Mouse (Mus musculus) midbrain, embryonic 10.5 days (tissue): ENCODE measurements around the gene Ntrk3. TPM values are rescaled to one million over a fixed set of nuclear protein-coding genes. Genes with fewer than 3 reads are reported as not detected.

Experiments used
- DNase-seq: peaks from one replicate; pipeline ENCODE4 v3.0.0-alpha.2; 2017; ENCODE audit warnings: low spot score
- H3K27ac ChIP-seq: fragments of 300-500 bp; sonication (generic); replicated peaks from 2 replicates; pipeline ENCODE4 v1.5.1; 2016; ENCODE audit warnings: mild to moderate bottlenecking
- H3K27me3 ChIP-seq: fragments of 300-500 bp; sonication (generic); 2 replicates; pipeline ENCODE4 v1.6.1; 2016; ENCODE audit warnings: low read depth, mild to moderate bottlenecking; ENCODE audit not compliant: poor library complexity, severe bottlenecking
- H3K36me3 ChIP-seq: fragments of 300-500 bp; sonication (generic); 2 replicates; pipeline ENCODE4 v1.6.1; 2016; ENCODE audit warnings: mild to moderate bottlenecking, moderate library complexity
- H3K4me1 ChIP-seq: fragments of 300-500 bp; sonication (generic); 2 replicates; pipeline ENCODE4 v1.6.1; 2016
- H3K4me3 ChIP-seq: fragments of 300-500 bp; sonication (generic); 2 replicates; pipeline ENCODE4 v1.5.1; 2016; ENCODE audit warnings: mild to moderate bottlenecking, moderate library complexity
- H3K9me3 ChIP-seq: fragments of 300-500 bp; sonication (generic); replicated peaks from 2 replicates; pipeline ENCODE4 v1.6.1; 2016; ENCODE audit warnings: mild to moderate bottlenecking
- WGBS: fragments of 180-500 bp; shearing (Covaris S2); methylation state at CpG from one replicate; pipeline ENCODE4 v1.1.7; 2016; 5-methylcytosine and 5-hydroxymethylcytosine counted together
- polyA plus RNA-seq: library from polyadenylated mRNA; unstranded; fragments of >200 nt; fragmentation: Nextera tagmentation; extraction: Ambion mirVana; gene quantifications from 2 replicates; pipeline ENCODE4 v1.2.1, GENCODE M21; 2016

Ntrk3 gene
- polyA plus RNA-seq, 1 experiment from 2014 or later: 2.1 TPM

- 85% methylated on average over 4 of the region's 4 CpGs for WGBS
- no peak overlapping the region for H3K27ac ChIP-seq
- H3K4me1 ChIP-seq: no peaks in the 10 kb centered on the region
- H3K4me3 ChIP-seq: no peak overlapping the region
- H3K9me3 ChIP-seq: no peaks in the 10 kb centered on the region
- H3K36me3 ChIP-seq: no peaks in the 10 kb centered on the region
- no peaks in the 10 kb centered on the region for H3K27me3 ChIP-seq
- DNase-seq: peak; percentile 14
Measured at GRCm38 (mm10) chr7:78471755-78472154, 266.1 kb downstream of the Ntrk3 start.

GRCm38 (mm10) chr7:78471270-78471669 lies 266.5 kb downstream of the Ntrk3 start:
- no peaks in the 10 kb centered on the region for H3K4me1 ChIP-seq
- no peak for DNase-seq
- no peaks in the 10 kb centered on the region for H3K36me3 ChIP-seq
- no peak overlapping the region for H3K27ac ChIP-seq
- H3K27me3 ChIP-seq: no peaks in the 10 kb centered on the region
- H3K4me3 ChIP-seq: no peak overlapping the region
- 75% methylated on average over 1 of the region's 1 CpGs for WGBS
- H3K9me3 ChIP-seq: no peaks in the 10 kb centered on the region

- Histone ChIP-seq H3K4me1 (no peaks in the 10 kb centered on the region), H3K4me3 (no peak overlapping the region), H3K36me3 (no peaks in the 10 kb centered on the region), H3K27ac (no peak overlapping the region), H3K9me3 (no peaks in the 10 kb centered on the region), H3K27me3 (no peaks in the 10 kb centered on the region)
- WGBS: 88% methylated on average over 5 of the region's 5 CpGs
- no peak for DNase-seq
Measured at GRCm38 (mm10) chr7:78462605-78463004, 275.2 kb downstream of the Ntrk3 start.

GRCm38 (mm10) chr7:78459021-78459420 lies 278.8 kb downstream of the Ntrk3 start:
- Histone ChIP-seq H3K27me3 (no peaks in the 10 kb centered on the region), H3K27ac (no peak overlapping the region), H3K36me3 (no peaks in the 10 kb centered on the region), H3K4me1 (no peaks in the 10 kb centered on the region), H3K4me3 (no peak overlapping the region), H3K9me3 (no peaks in the 10 kb centered on the region)
- WGBS: 90% methylated on average over 1 of the region's 1 CpGs
- DNase-seq: no peak

- Histone ChIP-seq H3K27me3 (no peaks in the 10 kb centered on the region), H3K36me3 (no peaks in the 10 kb centered on the region), H3K4me1 (no peaks in the 10 kb centered on the region), H3K27ac (no peak overlapping the region), H3K9me3 (no peaks in the 10 kb centered on the region), H3K4me3 (no peak overlapping the region)
- WGBS: 91% methylated on average over 2 of the region's 2 CpGs
- no peak for DNase-seq
Measured at GRCm38 (mm10) chr7:78451666-78452065, 286.1 kb downstream of the Ntrk3 start.

- Histone ChIP-seq H3K36me3 (no peaks in the 10 kb centered on the region), H3K4me1 (no peaks in the 10 kb centered on the region), H3K27me3 (no peaks in the 10 kb centered on the region), H3K27ac (no peak overlapping the region), H3K4me3 (no peak overlapping the region), H3K9me3 (no peaks in the 10 kb centered on the region)
- WGBS: 91% methylated on average over 6 of the region's 6 CpGs
- no peak for DNase-seq
Measured at GRCm38 (mm10) chr7:78449909-78450592, 287.8 kb downstream of the Ntrk3 start.

- no peak for DNase-seq
- no peak overlapping the region for H3K27ac ChIP-seq
- no peaks in the 10 kb centered on the region for H3K4me1 ChIP-seq
- WGBS: 94% methylated on average over 2 of the region's 2 CpGs
- no peak overlapping the region for H3K4me3 ChIP-seq
- no peaks in the 10 kb centered on the region for H3K9me3 ChIP-seq
- H3K36me3 ChIP-seq: no peaks in the 10 kb centered on the region
- no peaks in the 10 kb centered on the region for H3K27me3 ChIP-seq
Measured at GRCm38 (mm10) chr7:78448841-78449240, 289.0 kb downstream of the Ntrk3 start.

DNA sequence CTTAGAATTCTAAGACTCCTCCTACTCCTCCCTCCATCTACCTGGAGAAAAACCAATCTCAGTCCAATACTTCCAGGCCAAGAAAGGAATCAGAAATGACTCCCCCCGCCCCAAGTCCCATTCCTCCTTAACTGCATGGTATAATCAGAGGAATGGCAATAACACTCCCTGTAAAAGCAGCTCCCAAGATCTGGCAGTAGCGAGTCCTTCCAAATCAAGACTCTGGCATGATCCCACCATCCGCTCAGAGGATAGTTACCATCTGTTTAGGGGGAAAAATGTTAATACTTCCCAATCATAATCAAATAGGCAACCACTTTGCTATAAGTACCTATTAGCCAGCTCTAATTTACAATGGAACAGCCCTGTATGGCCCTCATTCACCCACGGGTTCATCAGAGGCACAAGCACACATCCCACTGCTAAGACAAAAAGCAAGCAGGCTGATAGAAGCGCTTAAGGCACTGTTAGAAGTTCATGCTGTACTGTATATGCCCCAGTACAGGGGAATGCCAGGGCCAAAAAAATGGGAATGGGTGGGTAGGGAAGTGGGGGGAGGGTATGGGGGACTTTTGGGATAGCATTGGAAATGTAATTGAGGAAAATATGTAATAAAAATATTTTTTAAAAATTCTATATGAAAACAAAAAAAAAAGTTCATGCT lies 294.3 kb downstream of the Ntrk3 start:
- H3K4me3 ChIP-seq: no peak overlapping the region
- no peaks in the 10 kb centered on the region for H3K4me1 ChIP-seq
- H3K36me3 ChIP-seq: no peaks in the 10 kb centered on the region
- DNase-seq: no peak
- no peak overlapping the region for H3K27ac ChIP-seq
- 89% methylated on average over 5 of the region's 5 CpGs for WGBS
- no peaks in the 10 kb centered on the region for H3K9me3 ChIP-seq
- H3K27me3 ChIP-seq: no peaks in the 10 kb centered on the region

GRCm38 (mm10) chr7:78441706-78442105 lies 296.1 kb downstream of the Ntrk3 start:
- no peak overlapping the region for H3K27ac ChIP-seq
- H3K4me1 ChIP-seq: no peaks in the 10 kb centered on the region
- no peaks in the 10 kb centered on the region for H3K9me3 ChIP-seq
- no peak overlapping the region for H3K4me3 ChIP-seq
- H3K27me3 ChIP-seq: no peaks in the 10 kb centered on the region
- no peaks in the 10 kb centered on the region for H3K36me3 ChIP-seq
- DNase-seq: no peak

- no peaks in the 10 kb centered on the region for H3K4me1 ChIP-seq
- H3K9me3 ChIP-seq: no peaks in the 10 kb centered on the region
- H3K27me3 ChIP-seq: no peaks in the 10 kb centered on the region
- H3K4me3 ChIP-seq: no peak overlapping the region
- no peak overlapping the region for H3K27ac ChIP-seq
- H3K36me3 ChIP-seq: no peaks in the 10 kb centered on the region
- DNase-seq: no peak
- WGBS: 83% methylated on average over 3 of the region's 3 CpGs
Measured at GRCm38 (mm10) chr7:78440896-78441295, 296.9 kb downstream of the Ntrk3 start.

DNA sequence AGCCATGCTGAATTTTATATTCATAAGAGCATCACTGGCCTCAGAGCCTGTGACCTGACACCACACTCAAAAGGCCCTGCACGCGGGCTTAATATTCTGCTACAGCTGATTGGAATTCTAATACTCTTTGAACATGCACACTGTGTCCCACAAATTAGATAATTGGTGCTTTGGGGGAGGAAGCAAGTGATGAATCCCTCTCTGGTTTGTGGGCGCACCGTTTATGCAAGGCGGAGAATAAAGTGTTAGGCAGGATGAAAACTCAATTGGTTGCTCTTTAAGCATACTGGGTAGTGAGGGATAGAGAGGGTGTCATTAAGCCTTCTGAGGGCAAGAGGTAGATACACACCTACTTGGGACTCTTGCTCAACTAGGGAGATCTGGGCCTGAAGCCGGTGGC lies 297.3 kb downstream of the Ntrk3 start:
- Histone ChIP-seq H3K4me3 (no peak overlapping the region), H3K4me1 (no peaks in the 10 kb centered on the region), H3K27me3 (no peaks in the 10 kb centered on the region), H3K9me3 (no peaks in the 10 kb centered on the region), H3K36me3 (no peaks in the 10 kb centered on the region), H3K27ac (no peak overlapping the region)
- WGBS: 94% methylated on average over 6 of the region's 6 CpGs
- DNase-seq: no peak

DNA sequence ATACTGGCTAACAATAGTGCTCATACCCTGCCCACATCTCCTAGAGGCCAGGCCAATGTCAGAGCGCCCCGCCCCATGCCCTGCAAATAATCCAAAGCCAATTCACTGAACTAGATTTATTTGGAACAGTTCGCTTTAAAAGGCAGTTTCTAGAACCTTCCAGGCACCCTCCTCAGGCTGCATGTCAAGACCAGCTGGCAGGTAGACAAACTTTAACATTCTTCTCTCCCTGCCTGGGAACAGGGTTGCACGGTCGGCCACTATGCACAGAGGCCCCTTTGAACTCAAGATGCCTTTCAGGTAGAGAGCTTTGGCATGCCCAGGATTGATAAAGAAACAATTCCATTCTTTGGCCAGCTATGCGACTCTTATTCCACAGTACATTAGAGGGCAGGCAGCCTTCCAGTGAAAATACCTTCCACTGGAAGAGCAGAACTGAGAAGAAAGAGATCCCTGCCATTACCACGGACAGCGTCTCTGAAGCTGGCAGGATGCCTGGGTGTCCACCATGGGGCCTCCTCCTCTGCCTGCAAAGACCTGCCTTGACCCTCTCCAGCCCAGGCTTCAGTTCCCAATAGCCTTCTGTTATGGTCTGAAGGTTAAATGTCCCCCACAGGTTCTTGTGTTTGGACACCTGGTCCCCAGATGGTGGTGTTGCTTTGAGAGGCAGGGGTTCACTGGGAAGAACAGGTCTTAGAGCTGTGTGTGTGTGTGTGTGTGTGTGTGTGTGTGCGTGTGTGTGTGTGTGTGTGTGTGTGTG lies 298.3 kb downstream of the Ntrk3 start:
- Histone ChIP-seq H3K27me3 (no peaks in the 10 kb centered on the region), H3K4me3 (no peak overlapping the region), H3K27ac (no peak overlapping the region), H3K9me3 (no peaks in the 10 kb centered on the region), H3K4me1 (0 out of 2 replicates have a peak, but pooled peaks cover under 1% of the 10 kb centered on the region), H3K36me3 (no peaks in the 10 kb centered on the region)
- no peak for DNase-seq
- WGBS: 82% methylated on average over 8 of the region's 9 CpGs

DNA sequence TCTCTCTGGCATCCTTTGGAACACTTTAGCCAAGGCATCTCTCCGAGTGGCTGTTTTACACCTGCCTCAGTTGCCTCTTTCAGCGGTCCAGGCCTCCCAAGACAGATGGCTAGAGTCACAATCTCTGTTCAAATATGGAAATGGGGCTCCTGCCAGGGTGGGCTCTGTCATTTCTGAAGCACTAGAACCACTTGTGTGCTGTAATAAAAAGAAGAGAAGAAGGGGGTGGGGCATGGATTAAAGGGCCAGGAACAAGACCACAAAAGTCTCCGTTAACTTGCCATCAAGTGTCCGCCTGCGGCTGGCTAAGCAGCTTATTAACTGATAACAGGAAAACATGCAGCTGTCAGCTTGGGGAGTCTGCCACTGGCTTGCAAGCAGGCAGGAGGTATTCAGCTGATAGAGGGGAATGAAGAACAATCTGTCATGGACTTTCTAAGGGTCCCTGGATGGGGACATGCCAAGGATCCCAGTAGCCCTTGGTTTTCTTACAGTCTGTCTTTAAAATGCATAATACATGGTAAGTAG lies 304.1 kb downstream of the Ntrk3 start:
- Histone ChIP-seq H3K9me3 (no peaks in the 10 kb centered on the region), H3K4me3 (no peak overlapping the region), H3K36me3 (no peaks in the 10 kb centered on the region), H3K27ac (no peak overlapping the region), H3K4me1 (peaks cover 14% of the 10 kb centered on the region), H3K27me3 (no peaks in the 10 kb centered on the region)
- 46% methylated on average over 5 of the region's 5 CpGs for WGBS
- DNase-seq: peak; percentile 16
